Mouse (Mus musculus): Measurements from ENCODE around the gene Mst1r.

Gene Mst1r

GRCm38 (mm10) chr9:107955613-107956289, 49.1 kb downstream of the Mst1r start:
- no peak for DNase-seq

- no peak for DNase-seq
These were observed 50.5 kb downstream of the Mst1r start for GRCm38 (mm10) chr9:107957141-107957540.

GRCm38 (mm10) chr9:107959896-107960295, 53.2 kb downstream of the Mst1r start:
- DNase-seq: no peak

GRCm38 (mm10) chr9:107960928-107961327, 54.3 kb downstream of the Mst1r start:
- DNase-seq: no peak

GRCm38 (mm10) chr9:107961351-107961762, 54.7 kb downstream of the Mst1r start:
- DNase-seq: no peak

GRCm38 (mm10) chr9:107961881-107962280, 55.2 kb downstream of the Mst1r start:
- peak; percentile 45 for DNase-seq

- no peak for DNase-seq
These were observed 56.2 kb downstream of the Mst1r start for GRCm38 (mm10) chr9:107962916-107963315.

GRCm38 (mm10) chr9:107963700-107964099, 57.0 kb downstream of the Mst1r start:
- peak; percentile 91 for DNase-seq

GRCm38 (mm10) chr9:107964681-107965080, 58.0 kb downstream of the Mst1r start:
- no peak for DNase-seq

- DNase-seq: no peak
These were observed 60.0 kb downstream of the Mst1r start for GRCm38 (mm10) chr9:107966676-107967075.

GRCm38 (mm10) chr9:107967437-107967836, 60.8 kb downstream of the Mst1r start:
- DNase-seq: no peak

- DNase-seq: no peak
These were observed 61.9 kb downstream of the Mst1r start for GRCm38 (mm10) chr9:107968531-107968930.

Data from embryo, embryonic 11 days (tissue).